Mouse (Mus musculus) kidney, embryonic 16.5 days (tissue): Measurements from ENCODE around the gene Clstn3. TPM values are rescaled to one million over a fixed set of nuclear protein-coding genes. Genes with fewer than 3 reads are reported as not detected.
"Not testable (repeated sequence)": the region's sequence is repeated elsewhere in the genome, so short reads cannot be mapped to it uniquely, and the experiment has no call there.

ENCODE experiments used
- ATAC-seq: fragments of 200-750 bp; cut with Nextera tagmentation; 2 replicates; pipeline ENCODE4 v1.8.0; 2017; ENCODE audit warnings: moderate TSS enrichment; ENCODE audit not compliant: low FRiP score, low TSS enrichment
- H3K27ac ChIP-seq: fragments of 300-500 bp; sonication (generic); 2 replicates; pipeline ENCODE4 v1.5.1; 2014; ENCODE audit warnings: low read length
- H3K27me3 ChIP-seq: fragments of 300-500 bp; sonication (generic); 2 replicates; pipeline ENCODE4 v1.6.1; 2014; ENCODE audit warnings: low read length, control low read depth, mixed read lengths; ENCODE audit not compliant: insufficient read depth
- H3K36me3 ChIP-seq: fragments of 300-500 bp; sonication (generic); 2 replicates; pipeline ENCODE4 v1.6.1; 2014; ENCODE audit warnings: low read length, control low read depth, mixed read lengths; ENCODE audit not compliant: insufficient read depth
- H3K4me1 ChIP-seq: fragments of 300-500 bp; sonication (generic); 2 replicates; pipeline ENCODE4 v1.6.1; 2014; ENCODE audit warnings: low read length, control low read depth, mixed read lengths; ENCODE audit not compliant: insufficient read depth
- H3K4me2 ChIP-seq: fragments of 300-500 bp; sonication (generic); replicated peaks from 2 replicates; pipeline ENCODE4 v1.6.1; 2014; ENCODE audit warnings: low read depth, low read length
- H3K4me3 ChIP-seq: fragments of 300-500 bp; sonication (generic); 2 replicates; pipeline ENCODE4 v1.5.1; 2014; ENCODE audit warnings: mild to moderate bottlenecking, low read length
- H3K9ac ChIP-seq: fragments of 300-500 bp; sonication (generic); replicated peaks from 2 replicates; pipeline ENCODE4 v1.6.1; 2014; ENCODE audit warnings: low read length
- H3K9me3 ChIP-seq: fragments of 300-500 bp; sonication (generic); 2 replicates; pipeline ENCODE4 v1.6.1; 2016; ENCODE audit warnings: low read length, control low read depth
- WGBS: fragments of 180-500 bp; shearing (Covaris S2); extraction: QIAGEN DNeasy Blood & Tissue Kit; methylation state at CpG from one replicate; pipeline ENCODE4 v1.1.7; 2014; 5-methylcytosine and 5-hydroxymethylcytosine counted together
- polyA plus RNA-seq: library from polyadenylated mRNA; unstranded; fragments of >200 nt; fragmentation: Nextera tagmentation; extraction: Ambion mirVana; gene quantifications from 2 replicates; pipeline ENCODE4 v1.2.1, GENCODE M21; 2015

The Clstn3 gene
- polyA plus RNA-seq, 1 experiment from 2014 or later: 6.6 TPM

- ATAC-seq: 0 out of 2 replicates have a peak, but pooled peaks have one; percentile 24
- no peaks in the 10 kb centered on the region for H3K4me1 ChIP-seq
- no peak overlapping the region for H3K27ac ChIP-seq
- H3K9ac ChIP-seq: no peak overlapping the region
- no peaks in the 10 kb centered on the region for H3K9me3 ChIP-seq
- peaks cover 53% of the 10 kb centered on the region for H3K36me3 ChIP-seq
- no peak overlapping the region for H3K4me3 ChIP-seq
- no peaks in the 10 kb centered on the region for H3K27me3 ChIP-seq
- no peak overlapping the region for H3K4me2 ChIP-seq
Observed at GRCm38 (mm10) chr6:124407180-124407579, 57.4 kb downstream of the Clstn3 start.

DNA sequence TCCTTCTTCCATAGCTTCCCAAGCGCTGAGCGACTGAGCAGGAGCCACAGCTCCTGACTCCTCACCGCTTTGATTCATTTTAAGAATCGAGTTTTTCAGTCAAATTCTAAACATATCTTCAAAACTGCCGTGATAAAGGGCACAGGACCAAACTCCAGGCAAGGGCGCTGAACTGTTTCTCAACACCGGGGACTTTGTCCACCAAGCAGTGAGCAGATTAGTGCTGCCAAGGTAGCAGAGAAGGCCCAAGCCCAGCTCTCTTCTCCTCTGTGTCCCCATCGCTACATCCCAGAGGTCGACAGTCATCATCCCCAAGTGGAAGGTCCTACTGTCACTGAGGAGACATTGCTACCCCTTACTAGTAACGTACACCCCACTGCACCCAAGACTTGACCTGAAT is 58.3 kb downstream of the Clstn3 start:
- H3K9me3 ChIP-seq: no peaks in the 10 kb centered on the region
- H3K4me3 ChIP-seq: no peak overlapping the region
- no peak overlapping the region for H3K27ac ChIP-seq
- peaks cover 54% of the 10 kb centered on the region for H3K36me3 ChIP-seq
- no peaks in the 10 kb centered on the region for H3K4me1 ChIP-seq
- 94% methylated on average over 10 of the region's 10 CpGs for whole genome bisulfite sequencing
- H3K4me2 ChIP-seq: no peak overlapping the region
- no peak overlapping the region for H3K9ac ChIP-seq
- no peak for ATAC-seq
- no peaks in the 10 kb centered on the region for H3K27me3 ChIP-seq

GRCm38 (mm10) chr6:124399738-124400137 is 64.9 kb downstream of the Clstn3 start:
- 86% methylated on average over 6 of the region's 6 CpGs for whole genome bisulfite sequencing

DNA sequence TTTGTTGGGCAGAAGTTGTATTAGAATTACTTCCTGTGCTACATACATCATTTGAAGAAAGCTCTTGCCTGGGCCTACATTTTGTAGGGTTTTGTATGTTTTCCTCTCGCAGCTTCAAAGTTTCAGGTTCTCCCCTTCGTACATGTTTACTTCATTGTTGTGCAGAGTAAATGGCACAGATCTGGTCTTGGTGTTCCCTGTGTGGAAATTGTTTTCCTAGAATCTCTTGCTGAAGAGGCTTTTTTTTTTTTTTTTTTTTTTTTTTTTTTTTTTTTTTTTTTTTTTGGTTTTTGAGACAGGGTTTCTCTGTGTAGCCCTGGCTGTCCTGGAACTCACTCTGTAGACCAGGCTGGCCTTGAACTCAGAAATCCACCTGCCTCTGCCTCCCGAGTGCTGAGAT is 69.6 kb downstream of the Clstn3 start:
- not testable (repeated sequence) for H3K9ac ChIP-seq, H3K4me3 ChIP-seq, H3K9me3 ChIP-seq, H3K4me2 ChIP-seq, H3K27me3 ChIP-seq, H3K27ac ChIP-seq, H3K4me1 ChIP-seq, ATAC-seq
- peaks cover 41% of the 10 kb centered on the region for H3K36me3 ChIP-seq
- 95% methylated on average over 3 of the region's 3 CpGs for WGBS

More at GRCm38 (mm10) chr6:124399738-124400137, 64.9 kb downstream of the Clstn3 start:
- H3K4me2 ChIP-seq: no peak overlapping the region
- H3K4me1 ChIP-seq: no peaks in the 10 kb centered on the region
- no peaks in the 10 kb centered on the region for H3K27me3 ChIP-seq
- H3K9me3 ChIP-seq: no peaks in the 10 kb centered on the region
- peaks cover 74% of the 10 kb centered on the region for H3K36me3 ChIP-seq
- no peak overlapping the region for H3K27ac ChIP-seq
- no peak overlapping the region for H3K4me3 ChIP-seq
- ATAC-seq: no peak
- no peak overlapping the region for H3K9ac ChIP-seq

Other genes with a start within 250 kb of the Clstn3 start
- not detected in 2 replicates for gene Vmn2r27, start 232.9 kb downstream of the Clstn3 start, polyA plus RNA-seq
- gene Cd163, start 160.1 kb downstream of the Clstn3 start, polyA plus RNA-seq: 0.61 and 0.68 TPM in 2 replicates
- gene Pex5, start 49.7 kb downstream of the Clstn3 start, polyA plus RNA-seq: 50.1 and 56.1 TPM in 2 replicates
- 1.8 and 2.2 TPM in 2 replicates for gene C1rl, start 28.3 kb upstream of the Clstn3 start, polyA plus RNA-seq
- gene C1ra, start 47.6 kb upstream of the Clstn3 start, polyA plus RNA-seq: 11.7 and 13.9 TPM in 2 replicates
- 28.6 and 29.0 TPM in 2 replicates for gene C1s1, start 77.6 kb upstream of the Clstn3 start, polyA plus RNA-seq
- gene C1rb, start 105.5 kb upstream of the Clstn3 start, polyA plus RNA-seq: not detected in 2 replicates
- gene C1s2, start 171.3 kb upstream of the Clstn3 start, polyA plus RNA-seq: 0.09 and 0.12 TPM in 2 replicates
- 88.6 and 97.2 TPM in 2 replicates for gene Lpcat3, start 198.2 kb upstream of the Clstn3 start, polyA plus RNA-seq
- 202 and 219 TPM in 2 replicates for gene Emg1, start 247.4 kb upstream of the Clstn3 start, polyA plus RNA-seq
- 403 and 405 TPM in 2 replicates for gene Phb2, start 247.5 kb upstream of the Clstn3 start, polyA plus RNA-seq